Mouse (Mus musculus) myocyte (in vitro differentiated cells): ENCODE measurements at regions not wholly inside any gene's neighbourhood (a gene's known extent, or its start where the extent isn't known, plus 50 kb on each side); places are given as distances from the start of the nearest gene placed in this dataset.

Source experiments
- H3K27me3 ChIP-seq: one replicate; pipeline ENCODE4 v1.6.1; 2011; ENCODE audit not compliant: control insufficient read depth, insufficient read depth, insufficient read length
- H3K36me3 ChIP-seq: one replicate; pipeline ENCODE4 v1.6.1; 2011; ENCODE audit not compliant: control insufficient read depth, insufficient read depth
- H3K4me2 ChIP-seq: one replicate; pipeline ENCODE4 v1.6.1; 2011; ENCODE audit warnings: low read depth, control low read depth
- H3K4me3 ChIP-seq: one replicate; pipeline ENCODE4 v1.5.1; 2011; ENCODE audit warnings: mild to moderate bottlenecking, control low read depth, moderate library complexity
- H3K79me2 ChIP-seq: one replicate; pipeline ENCODE4 v1.6.1; 2011; ENCODE audit not compliant: control insufficient read depth, insufficient read depth
- H3ac ChIP-seq: one replicate; pipeline ENCODE4 v1.6.1; 2011; ENCODE audit not compliant: control insufficient read depth, insufficient read length
- CEBPB ChIP-seq: IDR thresholded peaks from 2 replicates; pipeline ENCODE4 v1.6.1; 2011; ENCODE audit warnings: mild to moderate bottlenecking, moderate library complexity; ENCODE audit not compliant: poor library complexity, insufficient read depth, severe bottlenecking
- E2F4 ChIP-seq: IDR thresholded peaks from one replicate; pipeline ENCODE4 v1.6.1; 2011; ENCODE audit warnings: mild to moderate bottlenecking, control low read depth, moderate library complexity; ENCODE audit not compliant: insufficient read depth
- MAX ChIP-seq: IDR thresholded peaks from one replicate; pipeline ENCODE4 v1.6.1; 2011; ENCODE audit warnings: low read depth, mild to moderate bottlenecking, control low read depth
- MYOD1 ChIP-seq, 3 experiments: IDR thresholded peaks; one replicate each; pipeline ENCODE4 v1.6.1; 2011; ENCODE audit warnings: control low read depth in 2 of 3, low read depth in 2 of 3, mild to moderate bottlenecking in 2 of 3, moderate library complexity in 1 of 3; ENCODE audit not compliant: insufficient read length in 2 of 3, control insufficient read depth in 1 of 3
- MYOG ChIP-seq, 3 experiments: IDR thresholded peaks; one replicate each; pipeline ENCODE4 v1.6.1; 2011; ENCODE audit warnings: control low read depth in 2 of 3, low read depth in 2 of 3, mild to moderate bottlenecking in 2 of 3; ENCODE audit not compliant: insufficient read length in 2 of 3, control insufficient read depth in 1 of 3, insufficient read depth in 1 of 3
- POLR2A ChIP-seq: IDR thresholded peaks from one replicate; pipeline ENCODE4 v1.6.1; 2011; ENCODE audit warnings: low read depth, mild to moderate bottlenecking, control low read depth, moderate library complexity; ENCODE audit not compliant: insufficient read length
- POLR2AphosphoS2 ChIP-seq: IDR thresholded peaks from one replicate; pipeline ENCODE4 v1.6.1; 2011; ENCODE audit warnings: low read depth, control low read depth; ENCODE audit not compliant: insufficient read length
- REST ChIP-seq: IDR thresholded peaks from one replicate; pipeline ENCODE4 v1.6.1; 2011; ENCODE audit warnings: mild to moderate bottlenecking, control low read depth, moderate library complexity; ENCODE audit not compliant: insufficient read depth, insufficient read length
- SRF ChIP-seq: IDR thresholded peaks from one replicate; pipeline ENCODE4 v1.6.1; 2011; ENCODE audit warnings: low read depth; ENCODE audit not compliant: control insufficient read depth, insufficient read length
- TCF12 ChIP-seq: IDR thresholded peaks from one replicate; pipeline ENCODE4 v1.6.1; 2011; ENCODE audit warnings: mild to moderate bottlenecking, control low read depth; ENCODE audit not compliant: poor library complexity, insufficient read depth, severe bottlenecking
- TCF3 ChIP-seq: IDR thresholded peaks from one replicate; pipeline ENCODE4 v1.6.1; 2011; ENCODE audit warnings: low read depth, control low read depth; ENCODE audit not compliant: insufficient read length
- USF1 ChIP-seq: IDR thresholded peaks from one replicate; pipeline ENCODE4 v1.6.1; 2011; ENCODE audit warnings: low read depth, mild to moderate bottlenecking, control low read depth, moderate library complexity

- H3K4me2 ChIP-seq = no peak overlapping the region
- H3K4me3 ChIP-seq = no peak overlapping the region
Measured at GRCm38 (mm10) chr7:70281891-70282515, 84.5 kb downstream of the Nr2f2 start.

GRCm38 (mm10) chr7:70281381-70281750, 85.2 kb downstream of the Nr2f2 start:
- Histone ChIP-seq H3K36me3 (no peaks in the 10 kb centered on the region), H3K27me3 (no peaks in the 10 kb centered on the region), H3K79me2 (no peaks in the 10 kb centered on the region), H3ac (no peak overlapping the region), H3K4me3 (no peak overlapping the region), H3K4me2 (no peak overlapping the region)
- TF ChIP-seq POLR2AphosphoS2 (no peak), MYOD1 (IDR thresholded peaks at IDR 0.05; ENCODE audit: control insufficient read depth in 1 of 3, insufficient read length in 2 of 3, low read depth in 2 of 3) (no peak), TCF3 (no peak), USF1 (no peak), TCF12 (no peak), POLR2A (no peak), SRF (no peak), REST (no peak), MYOG (IDR thresholded peaks at IDR 0.05; ENCODE audit: control insufficient read depth in 1 of 3, insufficient read depth in 1 of 3, insufficient read length in 2 of 3, low read depth in 2 of 3) (no peak), E2F4 (no peak), CEBPB (no peak), MAX (no peak)

More at GRCm38 (mm10) chr7:70281891-70282515, 84.5 kb downstream of the Nr2f2 start:
- H3K79me2 ChIP-seq = no peaks in the 10 kb centered on the region
- no peak for TF ChIP-seq POLR2A
- no peak for TF ChIP-seq E2F4
- TF ChIP-seq MAX = no peak
- H3ac ChIP-seq = no peak overlapping the region
- H3K27me3 ChIP-seq = no peaks in the 10 kb centered on the region
- H3K36me3 ChIP-seq = no peaks in the 10 kb centered on the region

GRCm38 (mm10) chr7:70280643-70281380, 85.7 kb downstream of the Nr2f2 start:
- H3K4me2 ChIP-seq = no peak overlapping the region
- H3K36me3 ChIP-seq = no peaks in the 10 kb centered on the region
- H3K79me2 ChIP-seq = no peaks in the 10 kb centered on the region
- no peaks in the 10 kb centered on the region for H3K27me3 ChIP-seq
- TF ChIP-seq CEBPB = no peak
- no peak for TF ChIP-seq MYOG (IDR thresholded peaks at IDR 0.05; ENCODE audit: control insufficient read depth in 1 of 3, insufficient read depth in 1 of 3, insufficient read length in 2 of 3, low read depth in 2 of 3)
- no peak overlapping the region for H3ac ChIP-seq
- no peak overlapping the region for H3K4me3 ChIP-seq

- H3ac ChIP-seq = no peak overlapping the region
- TF ChIP-seq USF1 (no peak), CEBPB (no peak), POLR2AphosphoS2 (no peak)
- no peaks in the 10 kb centered on the region for H3K27me3 ChIP-seq
- H3K4me3 ChIP-seq = no peak overlapping the region
- no peaks in the 10 kb centered on the region for H3K79me2 ChIP-seq
- no peak overlapping the region for H3K4me2 ChIP-seq
- no peaks in the 10 kb centered on the region for H3K36me3 ChIP-seq
Measured at GRCm38 (mm10) chr7:70279927-70280642, 86.5 kb downstream of the Nr2f2 start.

- Histone ChIP-seq H3ac (no peak overlapping the region), H3K4me3 (no peak overlapping the region), H3K36me3 (no peaks in the 10 kb centered on the region), H3K4me2 (no peak overlapping the region), H3K79me2 (no peaks in the 10 kb centered on the region), H3K27me3 (no peaks in the 10 kb centered on the region)
- no peak for TF ChIP-seq USF1
Measured at GRCm38 (mm10) chr7:70279101-70279500, 87.4 kb downstream of the Nr2f2 start.

GRCm38 (mm10) chr7:70276078-70276477, 90.5 kb downstream of the Nr2f2 start:
- TF ChIP-seq USF1 = no peak
- no peak for TF ChIP-seq POLR2AphosphoS2
- no peak for TF ChIP-seq E2F4
- no peak for TF ChIP-seq MYOG (IDR thresholded peaks at IDR 0.05; ENCODE audit: control insufficient read depth in 1 of 3, insufficient read depth in 1 of 3, insufficient read length in 2 of 3, low read depth in 2 of 3)
- no peak for TF ChIP-seq REST
- no peak for TF ChIP-seq MAX
- Histone ChIP-seq H3K79me2 (no peaks in the 10 kb centered on the region), H3K27me3 (no peaks in the 10 kb centered on the region), H3ac (no peak overlapping the region), H3K36me3 (no peaks in the 10 kb centered on the region), H3K4me2 (no peak overlapping the region), H3K4me3 (no peak overlapping the region)
